In genomic region chr16:95861231-95861690, GRCm38 (mm10) we compare ENCODE assay signal across 9 mouse cellular contexts.
DNase-seq lines count a peak whose midpoint lies in the region; ATAC-seq lines count a peak whose summit lies in the region.
"Had no signal": no experiment of that assay in that cellular context is flagged by ENCODE, and none has a peak within 500 bp of the region (broad histone marks: within the 10 kb centered on the region; RNA-seq: fewer than 3 reads in every experiment).

No protein-coding gene starts in this region.

- peak; percentile 45 for DNase-seq in urinary bladder, postnatal 14 days (ENCODE audit: low spot score)
- no peak for DNase-seq in urinary bladder, postnatal 10 days (ENCODE audit: low spot score)
- DNase-seq in heart, postnatal 36 days, result peak; percentile 75
- DNase-seq in yolk sac, embryonic 10.5 days (ENCODE audit: low spot score), result peak; percentile 45
- no peak for DNase-seq in left cerebral cortex, postnatal 25 days (ENCODE audit: low spot score in 2 of 2)
- no peak for DNase-seq in cerebellum, adult 18-20 months

- peak overlapping the region; percentile 43; the same call in 1 of the 2 replicates for H3K27ac ChIP-seq in liver, embryonic 12.5 days

- peaks cover 32% of the 10 kb centered on the region for H3K4me1 ChIP-seq in liver, embryonic 12.5 days

- H3K27me3 ChIP-seq in liver, embryonic 12.5 days (replicated peaks), result no peaks in the 10 kb centered on the region
- H3K27me3 ChIP-seq: Patski had no signal

- 12% methylated on average over 12 of the region's 12 CpGs for WGBS in liver, embryonic 12.5 days (ENCODE audit: insufficient replicate concordance)

- H3K9ac ChIP-seq in liver, embryonic 12.5 days, result no peak overlapping the region

- ATAC-seq in liver, embryonic 12.5 days, result peak; percentile 54
- no peak for ATAC-seq in erythroblast, adult 5-6 weeks (replicated peaks; ENCODE audit: low FRiP score, poor library complexity, severe bottlenecking)
- ATAC-seq: Patski had no signal

- H3K36me3 ChIP-seq in liver, embryonic 12.5 days, result no peaks in the 10 kb centered on the region

- H3K4me3 ChIP-seq in liver, embryonic 12.5 days, result no peak overlapping the region

- no peaks in the 10 kb centered on the region for H3K9me3 ChIP-seq in liver, embryonic 12.5 days (replicated peaks)

- no peak overlapping the region for H3K4me2 ChIP-seq in liver, embryonic 12.5 days

- intact Hi-C loops in heart, postnatal 36 days (cut with DNase I), result loop anchor here (1.0 to 5.0 kb wide), 5 partner anchors 30 to 399 kb away; partner anchors contain the start of gene Ets2
- intact Hi-C loops in left cerebral cortex, postnatal 25 days (cut with DNase I), result no loop called here

Comparison
In these comparisons a context has a peak if more than half of its experiments do, and no peak if none do; other contexts are left out.
1. DNase-seq: peak in urinary bladder, postnatal 14 days (single experiment), heart, postnatal 36 days (2 of 2) and yolk sac, embryonic 10.5 days (single experiment); none in urinary bladder, postnatal 10 days (single experiment), left cerebral cortex, postnatal 25 days (0 of 2) and cerebellum, adult 18-20 months (0 of 2).